Mouse (Mus musculus): ENCODE measurements around the gene Espnl. TPM values are rescaled to one million over a fixed set of nuclear protein-coding genes. Genes with fewer than 3 reads are reported as not detected.

Espnl gene
- polyA plus RNA-seq, 1 experiment from 2014 or later = not detected

- H3K9ac ChIP-seq (replicated peaks; ENCODE audit: low read depth, low read length) = no peak overlapping the region
Observed at GRCm38 (mm10) chr1:91292101-91292825, 29.6 kb upstream of the Espnl start.

GRCm38 (mm10) chr1:91295544-91295943, 26.3 kb upstream of the Espnl start:
- no peak overlapping the region for H3K27ac ChIP-seq (ENCODE audit: low read length)
- 85% methylated on average over 6 of the region's 6 CpGs for WGBS
- ATAC-seq (ENCODE audit: insufficient number of reproducible peaks, insufficient read depth, low FRiP score, low read depth) = no peak
- H3K4me1 ChIP-seq (ENCODE audit: control insufficient read depth, insufficient read depth, low read length) = 0 out of 2 replicates have a peak, but pooled peaks cover 4% of the 10 kb centered on the region
- H3K36me3 ChIP-seq (ENCODE audit: control insufficient read depth, insufficient read depth, low read length) = no peaks in the 10 kb centered on the region
- H3K4me3 ChIP-seq (ENCODE audit: low read depth, low read length) = no peak overlapping the region
- H3K4me2 ChIP-seq (replicated peaks; ENCODE audit: low read depth, low read length) = no peak overlapping the region
- H3K9ac ChIP-seq (replicated peaks; ENCODE audit: low read depth, low read length) = no peak overlapping the region
- no peaks in the 10 kb centered on the region for H3K9me3 ChIP-seq (ENCODE audit: control insufficient read depth, low read depth, low read length)
- no peaks in the 10 kb centered on the region for H3K27me3 ChIP-seq (ENCODE audit: control insufficient read depth, insufficient read depth, low read length)

More at GRCm38 (mm10) chr1:91292101-91292825, 29.6 kb upstream of the Espnl start:
- ATAC-seq (ENCODE audit: insufficient number of reproducible peaks, insufficient read depth, low FRiP score, low read depth) = no peak
- H3K9me3 ChIP-seq (ENCODE audit: control insufficient read depth, low read depth, low read length) = no peaks in the 10 kb centered on the region
- no peak overlapping the region for H3K27ac ChIP-seq (ENCODE audit: low read length)
- H3K4me2 ChIP-seq (replicated peaks; ENCODE audit: low read depth, low read length) = no peak overlapping the region
- 91% methylated on average over 11 of the region's 11 CpGs for WGBS
- H3K36me3 ChIP-seq (ENCODE audit: control insufficient read depth, insufficient read depth, low read length) = peaks cover 5% of the 10 kb centered on the region; the same call in 1 of the 2 replicates
- no peaks in the 10 kb centered on the region for H3K27me3 ChIP-seq (ENCODE audit: control insufficient read depth, insufficient read depth, low read length)
- no peak overlapping the region for H3K4me3 ChIP-seq (ENCODE audit: low read depth, low read length)
- H3K4me1 ChIP-seq (ENCODE audit: control insufficient read depth, insufficient read depth, low read length) = no peaks in the 10 kb centered on the region

- H3K4me2 ChIP-seq (replicated peaks; ENCODE audit: low read depth, low read length) = peak within 1 kb of the TSS; percentile 75
- peak; percentile 99 for ATAC-seq (ENCODE audit: insufficient number of reproducible peaks, insufficient read depth, low FRiP score, low read depth)
- WGBS = under 1% methylated on average over 56 of the region's 65 CpGs
- no peaks in the 10 kb centered on the region for H3K36me3 ChIP-seq (ENCODE audit: control insufficient read depth, insufficient read depth, low read length)
- 0 out of 2 replicates have a peak, but pooled peaks cover 4% of the 10 kb centered on the region for H3K4me1 ChIP-seq (ENCODE audit: control insufficient read depth, insufficient read depth, low read length)
- H3K27ac ChIP-seq (ENCODE audit: low read length) = no peak within 1 kb of the TSS
- H3K4me3 ChIP-seq (ENCODE audit: low read depth, low read length) = peak within 1 kb of the TSS; percentile 83
- H3K9ac ChIP-seq (replicated peaks; ENCODE audit: low read depth, low read length) = peak within 1 kb of the TSS; percentile 57
- H3K9me3 ChIP-seq (ENCODE audit: control insufficient read depth, low read depth, low read length) = no peaks in the 10 kb centered on the region
- H3K27me3 ChIP-seq (ENCODE audit: control insufficient read depth, insufficient read depth, low read length) = no peaks in the 10 kb centered on the region
Observed at GRCm38 (mm10) chr1:91297799-91298744, 23.8 kb upstream of the Espnl start, which contains the start of gene Scly. TSS of gene Scly (plus strand) at chr1:91298338.

- Histone ChIP-seq H3K36me3 (ENCODE audit: control insufficient read depth, insufficient read depth, low read length) (no peaks in the 10 kb centered on the region), H3K27ac (ENCODE audit: low read length) (no peak overlapping the region), H3K4me1 (ENCODE audit: control insufficient read depth, insufficient read depth, low read length) (0 out of 2 replicates have a peak, but pooled peaks cover 4% of the 10 kb centered on the region), H3K27me3 (ENCODE audit: control insufficient read depth, insufficient read depth, low read length) (no peaks in the 10 kb centered on the region), H3K4me2 (replicated peaks; ENCODE audit: low read depth, low read length) (peak overlapping the region; percentile 75), H3K9ac (replicated peaks; ENCODE audit: low read depth, low read length) (no peak overlapping the region), H3K4me3 (ENCODE audit: low read depth, low read length) (peak overlapping the region; percentile 83), H3K9me3 (ENCODE audit: control insufficient read depth, low read depth, low read length) (no peaks in the 10 kb centered on the region)
- WGBS = 79% methylated on average over 13 of the region's 13 CpGs
- ATAC-seq (ENCODE audit: insufficient number of reproducible peaks, insufficient read depth, low FRiP score, low read depth) = no peak
Observed at GRCm38 (mm10) chr1:91299026-91299706, 22.7 kb upstream of the Espnl start.

- Histone ChIP-seq H3K4me2 (replicated peaks; ENCODE audit: low read depth, low read length) (no peak overlapping the region), H3K27me3 (ENCODE audit: control insufficient read depth, insufficient read depth, low read length) (no peaks in the 10 kb centered on the region), H3K9ac (replicated peaks; ENCODE audit: low read depth, low read length) (no peak overlapping the region), H3K27ac (ENCODE audit: low read length) (no peak overlapping the region), H3K4me1 (ENCODE audit: control insufficient read depth, insufficient read depth, low read length) (0 out of 2 replicates have a peak, but pooled peaks cover 4% of the 10 kb centered on the region), H3K36me3 (ENCODE audit: control insufficient read depth, insufficient read depth, low read length) (no peaks in the 10 kb centered on the region), H3K4me3 (ENCODE audit: low read depth, low read length) (no peak overlapping the region), H3K9me3 (ENCODE audit: control insufficient read depth, low read depth, low read length) (no peaks in the 10 kb centered on the region)
- ATAC-seq (ENCODE audit: insufficient number of reproducible peaks, insufficient read depth, low FRiP score, low read depth) = no peak
- WGBS = 72% methylated on average over 5 of the region's 5 CpGs
Observed at GRCm38 (mm10) chr1:91299707-91300426, 22.0 kb upstream of the Espnl start.

GRCm38 (mm10) chr1:91301206-91301920, 20.5 kb upstream of the Espnl start:
- Histone ChIP-seq H3K36me3 (ENCODE audit: control insufficient read depth, insufficient read depth, low read length) (no peaks in the 10 kb centered on the region), H3K4me2 (replicated peaks; ENCODE audit: low read depth, low read length) (no peak overlapping the region), H3K9ac (replicated peaks; ENCODE audit: low read depth, low read length) (no peak overlapping the region), H3K9me3 (ENCODE audit: control insufficient read depth, low read depth, low read length) (no peaks in the 10 kb centered on the region), H3K4me1 (ENCODE audit: control insufficient read depth, insufficient read depth, low read length) (0 out of 2 replicates have a peak, but pooled peaks cover 4% of the 10 kb centered on the region), H3K27me3 (ENCODE audit: control insufficient read depth, insufficient read depth, low read length) (no peaks in the 10 kb centered on the region), H3K4me3 (ENCODE audit: low read depth, low read length) (no peak overlapping the region), H3K27ac (ENCODE audit: low read length) (no peak overlapping the region)
- 62% methylated on average over 3 of the region's 3 CpGs for WGBS
- no peak for ATAC-seq (ENCODE audit: insufficient number of reproducible peaks, insufficient read depth, low FRiP score, low read depth)

- no peak for ATAC-seq (ENCODE audit: insufficient number of reproducible peaks, insufficient read depth, low FRiP score, low read depth)
- H3K27me3 ChIP-seq (ENCODE audit: control insufficient read depth, insufficient read depth, low read length) = no peaks in the 10 kb centered on the region
- H3K27ac ChIP-seq (ENCODE audit: low read length) = no peak overlapping the region
- H3K4me1 ChIP-seq (ENCODE audit: control insufficient read depth, insufficient read depth, low read length) = 0 out of 2 replicates have a peak, but pooled peaks cover 4% of the 10 kb centered on the region
- no peaks in the 10 kb centered on the region for H3K36me3 ChIP-seq (ENCODE audit: control insufficient read depth, insufficient read depth, low read length)
- no peaks in the 10 kb centered on the region for H3K9me3 ChIP-seq (ENCODE audit: control insufficient read depth, low read depth, low read length)
- no peak overlapping the region for H3K4me3 ChIP-seq (ENCODE audit: low read depth, low read length)
- H3K9ac ChIP-seq (replicated peaks; ENCODE audit: low read depth, low read length) = no peak overlapping the region
- 82% methylated on average over 3 of the region's 3 CpGs for WGBS
- no peak overlapping the region for H3K4me2 ChIP-seq (replicated peaks; ENCODE audit: low read depth, low read length)
Observed at GRCm38 (mm10) chr1:91302021-91302420, 19.9 kb upstream of the Espnl start.

Measured in stomach, embryonic 14.5 days (tissue).